Mouse (Mus musculus) adrenal gland, postnatal 14 days (tissue): ENCODE data around the gene Cxcr2. TPM values are rescaled to one million over a fixed set of nuclear protein-coding genes. Genes with fewer than 3 reads are reported as not detected.
A peak's percentile ranks its signal among the peaks of the same experiment; 100 is the strongest.
"Not testable (repeated sequence)": the region's sequence is repeated elsewhere in the genome, so short reads cannot be mapped to it uniquely, and the experiment has no call there.

Experiments
- DNase-seq: peaks from one replicate; pipeline ENCODE4 v3.0.0; 2021; ENCODE audit warnings: mixed read lengths
- total RNA-seq: library from RNA; stranded (reverse); gene quantifications from 2 replicates; pipeline ENCODE4 v1.2.3, GENCODE M21; 2021

Cxcr2 gene
- total RNA-seq, 1 experiment from 2014 or later: 0.19 TPM

- DNase-seq: no peak
These were observed 12.0 kb upstream of the Cxcr2 start for GRCm38 (mm10) chr1:74141781-74142180.

DNA sequence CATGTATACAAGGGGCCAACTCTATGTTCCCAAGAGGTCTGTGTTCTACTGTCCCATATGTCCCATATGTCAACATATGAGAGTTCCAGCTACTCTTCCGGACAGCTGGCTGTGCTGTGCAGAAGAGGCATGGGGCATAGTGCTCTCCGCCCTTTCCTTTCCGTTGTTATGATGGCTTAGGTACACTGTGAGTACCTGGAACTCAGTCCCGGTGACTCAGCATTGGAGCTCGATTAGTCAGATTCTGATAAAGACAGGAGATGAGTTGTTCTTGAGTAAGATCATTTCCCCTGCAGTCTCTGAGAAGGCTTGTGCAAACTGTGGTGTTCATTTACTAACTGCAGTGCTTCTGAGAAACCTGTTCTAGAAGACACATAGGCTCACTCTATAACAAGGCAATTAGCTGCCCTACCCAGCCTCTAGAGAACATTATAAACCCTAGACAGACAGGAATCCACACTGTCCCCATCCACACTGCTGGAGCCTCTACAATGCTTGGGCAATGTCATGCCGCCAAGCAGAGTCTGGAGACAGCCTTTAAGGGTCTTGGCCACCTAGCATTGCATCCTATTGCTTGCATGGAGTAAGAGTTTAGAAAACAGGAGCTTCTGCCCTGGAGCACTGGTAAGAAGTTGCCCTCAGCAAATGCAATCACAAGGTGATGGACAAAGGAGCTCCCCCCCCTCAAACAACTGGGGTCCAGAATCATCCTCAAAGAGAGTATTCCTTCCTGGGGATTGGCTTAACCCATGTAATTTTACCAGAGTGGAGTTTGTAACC, 4.5 kb upstream of the Cxcr2 start:
- DNase-seq: no peak

DNA sequence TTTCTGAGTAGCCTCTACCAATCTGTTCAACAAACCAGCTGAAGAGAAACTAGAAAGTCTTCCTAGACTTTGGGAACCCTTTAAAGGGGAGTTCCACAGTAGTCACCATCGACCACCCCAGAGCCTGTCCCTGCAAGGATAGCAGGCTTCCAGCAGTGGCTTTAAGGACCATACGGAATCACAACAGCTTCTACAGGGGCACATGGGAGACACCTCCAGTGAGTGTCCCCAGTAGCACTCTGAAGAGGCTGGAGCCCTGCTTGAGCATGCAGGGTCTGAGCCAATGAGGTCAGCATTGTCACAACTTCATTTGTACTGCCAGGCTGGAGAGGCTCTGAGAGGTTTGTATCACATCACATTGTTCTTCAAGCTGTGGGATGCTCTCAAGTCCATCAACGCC, 3.7 kb upstream of the Cxcr2 start:
- no peak for DNase-seq

DNA sequence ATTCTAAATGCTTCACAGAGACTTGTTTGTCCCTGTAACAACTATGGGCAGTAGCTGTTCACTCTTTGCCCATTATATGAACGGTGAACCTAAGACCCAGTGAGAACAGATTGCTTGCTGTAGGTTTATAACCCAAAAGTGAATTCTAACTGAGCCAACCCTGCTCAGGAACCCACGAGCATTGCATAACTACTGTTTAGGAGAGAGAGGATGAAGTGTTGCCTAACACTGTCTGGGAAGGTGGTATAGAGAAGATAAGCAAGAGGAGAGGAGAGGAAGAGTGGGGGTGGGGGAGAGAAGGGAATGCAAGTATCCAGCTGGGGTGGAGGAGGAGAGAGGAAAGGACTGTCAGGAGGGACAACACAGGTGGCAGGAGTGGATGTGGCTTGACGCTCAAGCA, 2.7 kb upstream of the Cxcr2 start:
- DNase-seq: no peak

DNA sequence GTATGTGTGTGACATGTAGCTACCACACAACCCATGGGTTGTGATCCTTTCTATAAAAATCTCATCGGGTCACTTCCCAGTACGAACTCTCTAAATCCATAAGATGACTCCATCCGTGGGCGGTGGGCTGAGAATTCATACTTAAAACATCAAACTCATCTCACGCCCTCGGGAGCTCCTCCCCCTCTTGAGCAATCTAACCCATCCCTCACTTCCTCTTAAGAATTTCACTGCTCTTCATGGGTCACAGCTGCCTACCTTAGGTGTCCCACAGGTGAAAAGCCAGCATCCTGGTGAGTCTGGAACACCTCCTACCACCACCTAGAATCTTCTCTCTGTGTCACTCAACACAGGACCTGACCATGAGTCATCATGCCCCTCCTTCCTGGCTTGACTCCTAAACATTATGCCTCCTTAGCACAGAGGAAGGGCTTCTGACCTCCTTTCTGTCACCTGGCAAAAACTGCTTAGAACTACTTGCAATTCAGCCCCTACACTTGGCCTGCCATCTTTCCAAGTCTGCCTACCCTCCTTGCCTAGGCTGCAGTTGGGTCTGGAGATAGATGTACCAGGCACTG, 1.7 kb downstream of the Cxcr2 start:
- no peak for DNase-seq

GRCm38 (mm10) chr1:74156381-74156910, 2.7 kb downstream of the Cxcr2 start:
- DNase-seq: no peak

DNA sequence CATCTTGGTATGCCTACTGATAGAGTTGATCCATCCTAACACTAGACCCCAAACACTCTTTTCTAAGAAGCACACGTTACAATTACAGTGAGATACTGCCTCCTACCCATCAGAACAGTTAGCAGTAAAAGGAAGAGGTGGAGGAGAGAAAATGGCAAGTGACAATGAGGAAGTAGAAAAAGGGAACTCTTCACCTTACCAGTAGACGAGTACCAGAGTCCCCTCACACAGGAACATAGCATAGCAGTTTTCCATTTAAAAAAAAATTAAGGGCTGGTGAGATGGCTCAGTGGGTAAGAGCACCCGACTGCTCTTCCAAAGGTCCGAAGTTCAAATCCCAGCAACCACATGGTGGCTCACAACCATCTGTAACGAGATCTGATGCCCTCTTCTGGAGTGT, 5.8 kb downstream of the Cxcr2 start:
- DNase-seq: not testable (repeated sequence)

DNA sequence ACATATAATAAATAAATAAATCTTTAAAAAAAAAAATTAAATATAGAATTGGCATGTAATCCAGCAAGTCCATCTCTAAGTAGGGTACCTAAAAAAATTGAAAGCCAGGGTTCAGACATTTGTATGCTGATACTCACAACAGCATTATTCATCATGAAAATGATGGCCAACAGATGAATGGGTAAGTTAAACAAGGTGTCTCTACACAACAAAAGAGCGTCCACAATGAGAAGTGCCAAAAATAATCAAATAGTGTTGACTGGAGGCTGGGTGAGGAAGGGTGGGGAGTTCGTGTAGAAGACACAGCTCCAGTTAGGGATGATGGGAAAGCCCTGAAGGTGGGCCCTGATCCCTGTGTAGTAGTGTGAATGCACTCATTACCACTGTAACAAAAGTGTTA, 6.2 kb downstream of the Cxcr2 start:
- DNase-seq: no peak

- peak; percentile 12 for DNase-seq
These were observed 13.3 kb downstream of the Cxcr2 start for GRCm38 (mm10) chr1:74167136-74167535.

DNA sequence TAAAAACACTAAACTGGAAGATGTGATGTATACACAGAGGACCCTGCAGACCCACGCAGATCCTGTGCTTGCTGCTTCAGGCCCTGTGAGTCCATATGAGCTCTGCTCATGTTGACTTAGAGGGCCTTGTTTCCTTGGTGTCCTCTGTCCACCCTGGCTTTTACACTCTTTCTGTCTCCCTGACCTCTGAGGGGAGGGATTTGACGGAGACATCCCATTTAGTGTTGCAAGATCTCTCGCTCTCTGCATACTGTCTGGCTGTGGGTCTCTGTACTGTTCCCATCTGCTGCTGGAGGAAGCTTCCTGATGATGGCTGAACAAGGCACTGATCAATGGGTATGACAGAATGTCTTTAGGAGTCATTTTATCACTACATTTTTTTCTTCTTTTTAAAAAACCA, 15.9 kb downstream of the Cxcr2 start:
- DNase-seq: no peak

- DNase-seq: no peak
These were observed 18.9 kb downstream of the Cxcr2 start for GRCm38 (mm10) chr1:74172722-74173121.

DNA sequence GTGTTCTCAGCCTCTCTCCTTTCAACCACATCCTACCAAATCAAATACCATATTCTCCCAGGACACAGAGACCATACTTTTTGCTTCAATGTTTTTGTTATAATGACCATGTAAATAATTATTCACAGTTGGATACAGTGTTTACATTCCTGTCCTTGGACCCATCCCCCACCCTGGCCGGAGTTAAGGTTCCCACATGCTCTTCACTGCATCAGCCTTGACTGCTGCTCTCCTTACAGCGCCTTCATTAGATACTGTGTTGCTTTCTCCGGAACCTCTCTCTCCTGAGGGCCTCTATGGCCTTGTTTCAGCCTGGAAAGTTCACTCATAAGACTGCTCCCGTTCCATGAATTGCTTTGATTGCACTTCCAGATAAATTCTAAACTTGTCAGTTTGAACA, 21.9 kb downstream of the Cxcr2 start:
- DNase-seq: no peak

DNA sequence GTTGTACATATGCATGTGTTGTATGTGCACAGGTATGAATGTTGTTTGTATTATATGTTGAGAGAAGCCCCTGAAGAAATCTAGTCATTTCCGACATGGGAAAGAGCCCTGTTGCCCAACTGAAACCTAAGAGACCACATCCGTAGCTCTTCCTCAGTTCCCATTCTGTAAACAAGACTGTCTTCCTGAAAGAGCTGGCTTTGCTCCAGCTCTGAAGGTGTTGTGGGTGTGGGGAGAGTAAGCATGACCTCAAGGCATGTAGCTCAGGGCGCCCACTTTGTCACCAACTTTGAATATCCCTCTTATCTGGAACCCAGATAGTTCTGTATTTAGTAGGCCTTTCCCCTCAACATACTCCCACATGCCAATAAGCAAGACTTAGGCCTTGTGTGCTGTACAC, 24.8 kb downstream of the Cxcr2 start:
- no peak for DNase-seq

- no peak for DNase-seq
These were observed 26.0 kb downstream of the Cxcr2 start for GRCm38 (mm10) chr1:74179624-74180408.

DNA sequence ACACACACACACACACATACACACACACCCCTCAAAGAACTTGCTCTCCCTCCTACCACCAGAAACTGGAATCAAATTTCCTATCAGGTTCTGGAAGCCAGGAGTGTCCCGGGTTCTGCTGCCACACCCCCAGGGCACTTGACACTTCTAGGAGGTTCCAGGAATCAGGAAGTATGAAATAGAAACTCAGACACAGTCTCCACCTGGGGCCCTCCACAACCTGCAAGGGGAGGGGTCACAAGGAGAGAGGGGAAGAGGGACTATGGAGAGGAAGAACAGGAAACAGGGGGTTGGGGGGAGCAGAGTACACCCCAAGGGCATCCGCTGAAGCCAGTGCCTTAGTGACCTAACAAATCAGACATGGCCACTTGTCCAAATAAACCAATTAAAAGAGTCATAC, 27.7 kb downstream of the Cxcr2 start:
- DNase-seq: no peak

GRCm38 (mm10) chr1:74183006-74183405, 29.2 kb downstream of the Cxcr2 start:
- DNase-seq: no peak

GRCm38 (mm10) chr1:74190471-74190870, 36.7 kb downstream of the Cxcr2 start:
- peak; percentile 29 for DNase-seq

GRCm38 (mm10) chr1:74192711-74193110, 38.9 kb downstream of the Cxcr2 start:
- DNase-seq: peak; percentile 27

DNA sequence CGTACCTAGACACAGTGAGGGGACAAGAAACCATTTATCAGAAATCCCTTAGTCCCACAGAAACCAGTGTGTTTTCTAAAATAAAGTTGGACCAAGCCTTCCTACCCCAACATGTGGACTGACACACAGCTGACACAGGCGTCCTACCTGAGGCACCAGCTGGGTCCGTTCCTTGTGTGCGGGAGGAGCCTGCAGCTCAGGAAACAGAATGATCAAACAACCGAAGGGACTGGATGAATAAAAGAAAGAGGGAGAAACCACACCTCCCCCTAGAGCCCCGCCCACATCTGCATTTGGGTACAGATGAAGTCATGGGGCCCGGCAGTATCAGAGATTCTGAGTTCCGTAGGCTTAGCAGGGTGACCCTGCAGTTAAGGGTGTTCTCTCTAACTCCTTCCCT, 40.7 kb downstream of the Cxcr2 start, which contains the start of gene Cxcr1:
Gene Cxcr1 (minus strand): TSS at position 187 of the 400 bp plus-strand sequence.
- DNase-seq: no peak

DNA sequence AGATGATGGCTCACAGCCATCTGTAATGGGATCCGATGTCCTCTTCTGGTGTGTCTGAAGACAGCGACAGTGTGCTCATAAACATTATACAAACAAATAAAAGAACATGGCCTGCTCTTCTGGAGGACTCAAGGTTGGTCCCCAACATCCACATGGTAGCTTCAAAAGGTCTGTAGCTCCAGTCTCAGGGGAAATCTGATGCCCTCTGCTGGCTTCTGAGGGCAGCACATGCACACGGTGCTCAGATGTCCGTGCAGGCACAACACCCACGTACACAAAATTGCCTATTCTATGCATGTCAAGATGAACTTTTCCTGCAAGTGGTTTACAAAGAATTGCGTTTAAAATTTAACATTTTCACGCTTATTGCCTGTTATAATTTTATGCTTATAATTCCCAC, 42.2 kb downstream of the Cxcr2 start:
- DNase-seq: peak; percentile 45

GRCm38 (mm10) chr1:74196621-74197419, 43.0 kb downstream of the Cxcr2 start:
- DNase-seq: no peak
